Comparison of ENCODE assay signal across 19 mouse cellular contexts in genomic region chrX:70606349-70606748, GRCm38 (mm10).
"Had no signal": no experiment of that assay in that cellular context is flagged by ENCODE, and none has a peak within 500 bp of the region (broad histone marks: within the 10 kb centered on the region; RNA-seq: fewer than 3 reads in every experiment).

No protein-coding gene starts in this region.

- H3K27ac ChIP-seq: kidney, embryonic 15.5 days; limb, embryonic 12.5 days; limb, embryonic 15.5 days; liver, embryonic 14.5 days; macrophage; midbrain, embryonic 12.5 days; midbrain, embryonic 15.5 days; neural tube, embryonic 13.5 days; stomach, postnatal 0 days had no signal

- H3K4me1 ChIP-seq: kidney, embryonic 15.5 days; limb, embryonic 12.5 days; limb, embryonic 15.5 days; midbrain, embryonic 12.5 days; midbrain, embryonic 15.5 days; neural tube, embryonic 13.5 days had no signal

- H3K9me3 ChIP-seq: kidney, embryonic 15.5 days; limb, embryonic 12.5 days; limb, embryonic 15.5 days; midbrain, embryonic 12.5 days; midbrain, embryonic 15.5 days; neural tube, embryonic 13.5 days had no signal

- H3K4me3 ChIP-seq: kidney, embryonic 15.5 days; limb, embryonic 12.5 days; limb, embryonic 15.5 days; midbrain, embryonic 12.5 days; midbrain, embryonic 15.5 days; neural tube, embryonic 13.5 days had no signal

- DNase-seq: kidney, postnatal 10 days; kidney, postnatal 36 days; left cerebral cortex, postnatal 4 days; liver, postnatal 0 days; lung, embryonic 14.5 days; thymus, adult 2 months; thymus, postnatal 14 days; thymus, postnatal 4 days had no signal

- H3K9ac ChIP-seq: kidney, embryonic 15.5 days; limb, embryonic 12.5 days; limb, embryonic 15.5 days; liver, embryonic 14.5 days; liver, postnatal 0 days; lung, embryonic 14.5 days; midbrain, embryonic 12.5 days; midbrain, embryonic 15.5 days; neural tube, embryonic 13.5 days had no signal

- H3K27me3 ChIP-seq: kidney, embryonic 15.5 days; limb, embryonic 12.5 days; limb, embryonic 15.5 days; midbrain, embryonic 12.5 days; midbrain, embryonic 15.5 days; neural tube, embryonic 13.5 days had no signal

- ATAC-seq: liver, postnatal 0 days; lung, postnatal 0 days; midbrain, embryonic 15.5 days had no signal

- H3K36me3 ChIP-seq: kidney, embryonic 15.5 days; limb, embryonic 12.5 days; limb, embryonic 15.5 days; midbrain, embryonic 12.5 days; midbrain, embryonic 15.5 days; neural tube, embryonic 13.5 days had no signal

- H3K4me2 ChIP-seq: kidney, embryonic 15.5 days; limb, embryonic 12.5 days; limb, embryonic 15.5 days; liver, embryonic 11.5 days; lung, embryonic 14.5 days; midbrain, embryonic 12.5 days; midbrain, embryonic 15.5 days; neural tube, embryonic 13.5 days had no signal
